Mouse (Mus musculus): ENCODE results near the gene Srrm3. TPM values are rescaled to one million over a fixed set of nuclear protein-coding genes. Genes with fewer than 3 reads are reported as not detected.

Srrm3 gene
- polyA plus RNA-seq, 1 experiment from 2014 or later, result 49.3 TPM

- Histone ChIP-seq H3K27ac (no peak overlapping the region), H3K36me3 (replicated peaks; ENCODE audit: control insufficient read depth, insufficient read depth) (peaks cover 18% of the 10 kb centered on the region), H3K9ac (no peak overlapping the region), H3K9me3 (ENCODE audit: control insufficient read depth, low read length) (no peaks in the 10 kb centered on the region), H3K4me2 (replicated peaks) (no peak overlapping the region), H3K4me1 (replicated peaks; ENCODE audit: control insufficient read depth, insufficient read depth, low read length) (peaks cover 17% of the 10 kb centered on the region), H3K4me3 (replicated peaks; ENCODE audit: low read length) (no peak overlapping the region), H3K27me3 (ENCODE audit: control insufficient read depth, insufficient read depth, low read length) (peaks cover 4% of the 10 kb centered on the region; the same call in 1 of the 2 replicates)
- ATAC-seq (ENCODE audit: low FRiP score) (no peak), DNase-seq (ENCODE audit: low spot score) (no peak)
- WGBS, result 16% methylated on average over 16 of the region's 16 CpGs
These were observed 66.3 kb downstream of the Srrm3 start for GRCm38 (mm10) chr5:135872996-135873395.

- H3K9me3 ChIP-seq (ENCODE audit: control insufficient read depth, low read length), result no peaks in the 10 kb centered on the region
- no peak overlapping the region for H3K4me2 ChIP-seq (replicated peaks)
- peaks cover 1% of the 10 kb centered on the region; the same call in 1 of the 2 replicates for H3K27me3 ChIP-seq (ENCODE audit: control insufficient read depth, insufficient read depth, low read length)
- WGBS, result 67% methylated on average over 9 of the region's 9 CpGs
- ATAC-seq (ENCODE audit: low FRiP score) (no peak), DNase-seq (ENCODE audit: low spot score) (no peak)
- H3K4me1 ChIP-seq (replicated peaks; ENCODE audit: control insufficient read depth, insufficient read depth, low read length), result peaks cover 10% of the 10 kb centered on the region; the same call in 1 of the 2 replicates
- H3K9ac ChIP-seq, result no peak overlapping the region
- no peak overlapping the region for H3K4me3 ChIP-seq (replicated peaks; ENCODE audit: low read length)
- H3K36me3 ChIP-seq (replicated peaks; ENCODE audit: control insufficient read depth, insufficient read depth), result peaks cover 18% of the 10 kb centered on the region
- H3K27ac ChIP-seq, result no peak overlapping the region
These were observed 67.1 kb downstream of the Srrm3 start for GRCm38 (mm10) chr5:135873753-135874152.

GRCm38 (mm10) chr5:135877180-135877579 is 70.5 kb downstream of the Srrm3 start:
- no peaks in the 10 kb centered on the region for H3K9me3 ChIP-seq (ENCODE audit: control insufficient read depth, low read length)
- no peak overlapping the region for H3K27ac ChIP-seq
- H3K4me2 ChIP-seq (replicated peaks), result peak overlapping the region; percentile 46
- peak overlapping the region; percentile 32; the same call in 1 of the 2 replicates for H3K9ac ChIP-seq
- DNase-seq (ENCODE audit: low spot score) (peak; percentile 69), ATAC-seq (ENCODE audit: low FRiP score) (no peak)
- peaks cover 8% of the 10 kb centered on the region for H3K36me3 ChIP-seq (replicated peaks; ENCODE audit: control insufficient read depth, insufficient read depth)
- 24% methylated on average over 8 of the region's 8 CpGs for WGBS
- peak overlapping the region; percentile 21 for H3K4me3 ChIP-seq (replicated peaks; ENCODE audit: low read length)
- no peaks in the 10 kb centered on the region for H3K27me3 ChIP-seq (ENCODE audit: control insufficient read depth, insufficient read depth, low read length)
- H3K4me1 ChIP-seq (replicated peaks; ENCODE audit: control insufficient read depth, insufficient read depth, low read length), result peaks cover 16% of the 10 kb centered on the region

- H3K27ac ChIP-seq, result no peak overlapping the region
These were observed 71.1 kb downstream of the Srrm3 start for GRCm38 (mm10) chr5:135877831-135878231.

GRCm38 (mm10) chr5:135879449-135880158 is 72.9 kb downstream of the Srrm3 start:
- Histone ChIP-seq H3K9ac (no peak overlapping the region), H3K9me3 (ENCODE audit: control insufficient read depth, low read length) (no peaks in the 10 kb centered on the region), H3K36me3 (replicated peaks; ENCODE audit: control insufficient read depth, insufficient read depth) (no peaks in the 10 kb centered on the region), H3K27me3 (ENCODE audit: control insufficient read depth, insufficient read depth, low read length) (no peaks in the 10 kb centered on the region), H3K4me2 (replicated peaks) (no peak overlapping the region), H3K27ac (no peak overlapping the region), H3K4me3 (replicated peaks; ENCODE audit: low read length) (no peak overlapping the region), H3K4me1 (replicated peaks; ENCODE audit: control insufficient read depth, insufficient read depth, low read length) (peaks cover 16% of the 10 kb centered on the region)
- peak; percentile 53; the same call in 1 of the 2 replicates for ATAC-seq (ENCODE audit: low FRiP score)
- DNase-seq (ENCODE audit: low spot score), result no peak
- WGBS, result 40% methylated on average over 13 of the region's 13 CpGs

More at GRCm38 (mm10) chr5:135877831-135878231, 71.1 kb downstream of the Srrm3 start:
- DNase-seq (ENCODE audit: low spot score) (peak; percentile 77), ATAC-seq (ENCODE audit: low FRiP score) (0 out of 2 replicates have a peak, but pooled peaks have one; percentile 31)
- Histone ChIP-seq H3K9me3 (ENCODE audit: control insufficient read depth, low read length) (no peaks in the 10 kb centered on the region), H3K27me3 (ENCODE audit: control insufficient read depth, insufficient read depth, low read length) (no peaks in the 10 kb centered on the region), H3K4me1 (replicated peaks; ENCODE audit: control insufficient read depth, insufficient read depth, low read length) (peaks cover 16% of the 10 kb centered on the region), H3K9ac (peak overlapping the region; percentile 32; the same call in 1 of the 2 replicates), H3K36me3 (replicated peaks; ENCODE audit: control insufficient read depth, insufficient read depth) (peaks cover 8% of the 10 kb centered on the region), H3K4me2 (replicated peaks) (peak overlapping the region; percentile 46), H3K4me3 (replicated peaks; ENCODE audit: low read length) (peak overlapping the region; percentile 21)
- WGBS, result 2% methylated on average over 16 of the region's 16 CpGs

- no peak overlapping the region for H3K27ac ChIP-seq
- no peak overlapping the region for H3K4me2 ChIP-seq (replicated peaks)
- H3K9me3 ChIP-seq (ENCODE audit: control insufficient read depth, low read length), result no peaks in the 10 kb centered on the region
- peaks cover 21% of the 10 kb centered on the region for H3K27me3 ChIP-seq (ENCODE audit: control insufficient read depth, insufficient read depth, low read length)
- no peak overlapping the region for H3K9ac ChIP-seq
- WGBS, result 77% methylated on average over 6 of the region's 6 CpGs
- ATAC-seq (ENCODE audit: low FRiP score) (no peak), DNase-seq (ENCODE audit: low spot score) (no peak)
- H3K4me1 ChIP-seq (replicated peaks; ENCODE audit: control insufficient read depth, insufficient read depth, low read length), result peaks cover 5% of the 10 kb centered on the region
- no peaks in the 10 kb centered on the region for H3K36me3 ChIP-seq (replicated peaks; ENCODE audit: control insufficient read depth, insufficient read depth)
- H3K4me3 ChIP-seq (replicated peaks; ENCODE audit: low read length), result no peak overlapping the region
These were observed 78.0 kb downstream of the Srrm3 start for GRCm38 (mm10) chr5:135884641-135885040.

GRCm38 (mm10) chr5:135887675-135888102 is 81.0 kb downstream of the Srrm3 start, which contains the start of gene Hspb1:
TSS of gene Hspb1 (plus strand) at chr5:135887919.
- no peak for DNase-seq (ENCODE audit: low spot score)
- Histone ChIP-seq H3K27ac (no peak within 1 kb of the TSS), H3K9ac (no peak within 1 kb of the TSS), H3K4me2 (replicated peaks) (peak within 1 kb of the TSS; percentile 48), H3K27me3 (ENCODE audit: control insufficient read depth, insufficient read depth, low read length) (peaks cover 43% of the 10 kb centered on the region), H3K4me1 (replicated peaks; ENCODE audit: control insufficient read depth, insufficient read depth, low read length) (no peaks in the 10 kb centered on the region; the same call in 1 of the 2 replicates), H3K36me3 (replicated peaks; ENCODE audit: control insufficient read depth, insufficient read depth) (no peaks in the 10 kb centered on the region), H3K9me3 (ENCODE audit: control insufficient read depth, low read length) (no peaks in the 10 kb centered on the region), H3K4me3 (replicated peaks; ENCODE audit: low read length) (peak within 1 kb of the TSS; percentile 22)
- 2% methylated on average over 24 of the region's 24 CpGs for WGBS
- 0 out of 2 replicates have a peak, but pooled peaks have one; percentile 27 for ATAC-seq (ENCODE audit: low FRiP score)

- ATAC-seq (ENCODE audit: low FRiP score) (no peak), DNase-seq (ENCODE audit: low spot score) (no peak)
- Histone ChIP-seq H3K4me2 (replicated peaks) (peak overlapping the region; percentile 30), H3K4me1 (replicated peaks; ENCODE audit: control insufficient read depth, insufficient read depth, low read length) (no peaks in the 10 kb centered on the region; the same call in 1 of the 2 replicates), H3K36me3 (replicated peaks; ENCODE audit: control insufficient read depth, insufficient read depth) (no peaks in the 10 kb centered on the region), H3K9ac (no peak overlapping the region), H3K27me3 (ENCODE audit: control insufficient read depth, insufficient read depth, low read length) (peaks cover 43% of the 10 kb centered on the region), H3K9me3 (ENCODE audit: control insufficient read depth, low read length) (no peaks in the 10 kb centered on the region), H3K27ac (no peak overlapping the region), H3K4me3 (replicated peaks; ENCODE audit: low read length) (peak overlapping the region; percentile 7; the same call in 1 of the 2 replicates)
- WGBS, result 8% methylated on average over 30 of the region's 30 CpGs
These were observed 81.9 kb downstream of the Srrm3 start for GRCm38 (mm10) chr5:135888405-135889215.

GRCm38 (mm10) chr5:135890323-135890722 is 83.6 kb downstream of the Srrm3 start:
- no peaks in the 10 kb centered on the region; the same call in 1 of the 2 replicates for H3K4me1 ChIP-seq (replicated peaks; ENCODE audit: control insufficient read depth, insufficient read depth, low read length)
- peaks cover 43% of the 10 kb centered on the region for H3K27me3 ChIP-seq (ENCODE audit: control insufficient read depth, insufficient read depth, low read length)
- 51% methylated on average over 4 of the region's 4 CpGs for whole genome bisulfite sequencing
- H3K4me3 ChIP-seq (replicated peaks; ENCODE audit: low read length), result no peak overlapping the region
- H3K9me3 ChIP-seq (ENCODE audit: control insufficient read depth, low read length), result no peaks in the 10 kb centered on the region
- H3K27ac ChIP-seq, result no peak overlapping the region
- no peak overlapping the region for H3K4me2 ChIP-seq (replicated peaks)
- DNase-seq (ENCODE audit: low spot score), result no peak
- no peaks in the 10 kb centered on the region for H3K36me3 ChIP-seq (replicated peaks; ENCODE audit: control insufficient read depth, insufficient read depth)
- no peak for ATAC-seq (ENCODE audit: low FRiP score)
- no peak overlapping the region for H3K9ac ChIP-seq

All from hindbrain, embryonic 14.5 days (tissue).